Mouse (Mus musculus) MEL-GATA-1-ER (cell line): ENCODE measurements around the gene Atf5.

Source experiments
- DNase-seq: peaks from one replicate; pipeline ENCODE4 v3.0.0-alpha.2; 2012; ENCODE audit warnings: low read depth; ENCODE audit errors: extremely low read depth

Atf5 gene

GRCm38 (mm10) chr7:44821666-44822448 is 5.4 kb upstream of the Atf5 start:
- no peak for DNase-seq

- DNase-seq: no peak
Measured at GRCm38 (mm10) chr7:44820525-44820924, 4.1 kb upstream of the Atf5 start.

GRCm38 (mm10) chr7:44819863-44820262 is 3.4 kb upstream of the Atf5 start:
- no peak for DNase-seq

- no peak for DNase-seq
Measured at GRCm38 (mm10) chr7:44819391-44819790, 2.9 kb upstream of the Atf5 start.

- DNase-seq: no peak
Measured at GRCm38 (mm10) chr7:44818751-44819235, 2.3 kb upstream of the Atf5 start.

- no peak for DNase-seq
Measured at GRCm38 (mm10) chr7:44818164-44818563, 1.7 kb upstream of the Atf5 start.

- no peak for DNase-seq
Measured at GRCm38 (mm10) chr7:44817441-44817840, 983 bp upstream of the Atf5 start.

- DNase-seq: peak; percentile 98
Measured at GRCm38 (mm10) chr7:44815721-44816469, 563 bp downstream of the Atf5 start, which contains the start of the genes Nup62 and Il4i1. Gene Nup62 (plus strand): TSS chr7:44816088. Gene Il4i1 (plus strand): TSS chr7:44816387.

- DNase-seq: no peak
Measured at GRCm38 (mm10) chr7:44814952-44815553, 1.4 kb downstream of the Atf5 start.

- no peak for DNase-seq
Measured at GRCm38 (mm10) chr7:44814423-44814822, 2.0 kb downstream of the Atf5 start.

- no peak for DNase-seq
Measured at GRCm38 (mm10) chr7:44813985-44814384, 2.5 kb downstream of the Atf5 start.

- DNase-seq: no peak
Measured at GRCm38 (mm10) chr7:44812651-44813325, 3.7 kb downstream of the Atf5 start.

GRCm38 (mm10) chr7:44810819-44811557 is 5.5 kb downstream of the Atf5 start:
- no peak for DNase-seq

- no peak for DNase-seq
Measured at GRCm38 (mm10) chr7:44810365-44810764, 6.1 kb downstream of the Atf5 start.

GRCm38 (mm10) chr7:44809466-44809865 is 7.0 kb downstream of the Atf5 start:
- no peak for DNase-seq

GRCm38 (mm10) chr7:44808927-44809326 is 7.5 kb downstream of the Atf5 start:
- DNase-seq: no peak

- no peak for DNase-seq
Measured at GRCm38 (mm10) chr7:44792781-44793180, 23.7 kb downstream of the Atf5 start.

GRCm38 (mm10) chr7:44790066-44790465 is 26.4 kb downstream of the Atf5 start:
- no peak for DNase-seq

GRCm38 (mm10) chr7:44789531-44789930 is 26.9 kb downstream of the Atf5 start:
- DNase-seq: no peak

- DNase-seq: no peak
Measured at GRCm38 (mm10) chr7:44780101-44780500, 36.4 kb downstream of the Atf5 start.
